Mouse (Mus musculus) heart, embryonic 16.5 days (tissue): ENCODE measurements around the gene Nhlrc2. TPM values are rescaled to one million over a fixed set of nuclear protein-coding genes. Genes with fewer than 3 reads are reported as not detected.

Source experiments
- ATAC-seq: fragments of 200-750 bp; cut with Nextera tagmentation; replicated peaks from 2 replicates; pipeline ENCODE4 v1.8.0; 2017; ENCODE audit warnings: moderate number of reproducible peaks; ENCODE audit not compliant: insufficient read depth, low FRiP score; ENCODE audit errors: extremely low read depth
- H3K27ac ChIP-seq: fragments of 300-500 bp; sonication (generic); 2 replicates; pipeline ENCODE4 v1.5.1; 2014; ENCODE audit warnings: mild to moderate bottlenecking, low read length, control low read depth, moderate library complexity
- H3K27me3 ChIP-seq: fragments of 300-500 bp; sonication (generic); 2 replicates; pipeline ENCODE4 v1.6.1; 2014; ENCODE audit warnings: low read length, mixed read lengths; ENCODE audit not compliant: control insufficient read depth, insufficient read depth
- H3K36me3 ChIP-seq: fragments of 300-500 bp; sonication (generic); 2 replicates; pipeline ENCODE4 v1.6.1; 2014; ENCODE audit not compliant: control insufficient read depth, insufficient read depth
- H3K4me1 ChIP-seq: fragments of 300-500 bp; sonication (generic); 2 replicates; pipeline ENCODE4 v1.6.1; 2014; ENCODE audit warnings: low read length, mixed read lengths; ENCODE audit not compliant: control insufficient read depth, insufficient read depth
- H3K4me2 ChIP-seq: fragments of 300-500 bp; sonication (generic); 2 replicates; pipeline ENCODE4 v1.6.1; 2014; ENCODE audit warnings: low read depth, mild to moderate bottlenecking, control low read depth, low read length
- H3K4me3 ChIP-seq: fragments of 300-500 bp; sonication (generic); 2 replicates; pipeline ENCODE4 v1.5.1; 2014; ENCODE audit warnings: mild to moderate bottlenecking, control low read depth, low read length
- H3K9ac ChIP-seq: fragments of 300-500 bp; sonication (generic); 2 replicates; pipeline ENCODE4 v1.6.1; 2014; ENCODE audit warnings: low read length, control low read depth
- H3K9me3 ChIP-seq: fragments of 300-500 bp; sonication (generic); replicated peaks from 2 replicates; pipeline ENCODE4 v1.6.1; 2016; ENCODE audit warnings: low read length; ENCODE audit not compliant: control insufficient read depth
- WGBS: fragments of 180-500 bp; shearing (Covaris S2); extraction: QIAGEN DNeasy Blood & Tissue Kit; methylation state at CpG from one replicate; pipeline ENCODE4 v1.1.7; 2014; 5-methylcytosine and 5-hydroxymethylcytosine counted together
- polyA plus RNA-seq: library from polyadenylated mRNA; unstranded; fragments of >200 nt; fragmentation: Nextera tagmentation; extraction: Ambion mirVana; gene quantifications from 2 replicates; pipeline ENCODE4 v1.2.1, GENCODE M21; 2015

Nhlrc2 gene
- polyA plus RNA-seq, 1 experiment from 2014 or later: 15.1 TPM

DNA sequence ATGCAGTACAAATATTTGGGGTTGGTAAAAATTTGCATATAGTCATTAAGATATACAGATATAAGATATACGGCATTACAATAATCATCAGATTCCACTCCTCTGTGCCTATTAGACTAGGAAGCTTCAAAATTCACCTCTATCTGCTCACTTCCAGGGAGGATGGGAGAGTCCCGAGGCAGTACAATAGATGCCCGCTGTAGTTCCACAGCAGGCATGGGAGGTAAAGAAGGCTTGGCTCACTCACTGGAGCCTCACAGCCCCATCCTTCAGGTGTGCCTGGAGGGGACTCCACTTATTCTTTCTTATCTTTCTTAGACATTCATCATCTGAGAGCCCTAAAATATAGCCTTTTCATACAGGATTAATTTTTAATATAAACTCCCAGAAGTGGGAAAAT lies 13.7 kb upstream of the Nhlrc2 start:
- Histone ChIP-seq H3K27ac (no peak overlapping the region), H3K36me3 (peaks cover 6% of the 10 kb centered on the region), H3K4me3 (no peak overlapping the region), H3K4me2 (no peak overlapping the region), H3K9ac (no peak overlapping the region), H3K9me3 (no peaks in the 10 kb centered on the region), H3K27me3 (no peaks in the 10 kb centered on the region), H3K4me1 (peaks cover 17% of the 10 kb centered on the region)
- no peak for ATAC-seq
- 82% methylated on average over 3 of the region's 3 CpGs for WGBS

GRCm38 (mm10) chr19:56535064-56535463 lies 13.0 kb upstream of the Nhlrc2 start:
- Histone ChIP-seq H3K4me1 (peaks cover 17% of the 10 kb centered on the region), H3K4me3 (no peak overlapping the region), H3K9me3 (no peaks in the 10 kb centered on the region), H3K9ac (no peak overlapping the region), H3K27me3 (no peaks in the 10 kb centered on the region), H3K36me3 (peaks cover 8% of the 10 kb centered on the region), H3K27ac (no peak overlapping the region), H3K4me2 (no peak overlapping the region)
- 74% methylated on average over 9 of the region's 9 CpGs for WGBS
- no peak for ATAC-seq

GRCm38 (mm10) chr19:56535765-56536164 lies 12.3 kb upstream of the Nhlrc2 start:
- H3K4me1 ChIP-seq: peaks cover 17% of the 10 kb centered on the region
- ATAC-seq: no peak
- no peaks in the 10 kb centered on the region for H3K9me3 ChIP-seq
- H3K9ac ChIP-seq: no peak overlapping the region
- H3K4me2 ChIP-seq: no peak overlapping the region
- H3K27ac ChIP-seq: no peak overlapping the region
- peaks cover 10% of the 10 kb centered on the region for H3K36me3 ChIP-seq
- WGBS: 87% methylated on average over 9 of the region's 9 CpGs
- no peaks in the 10 kb centered on the region for H3K27me3 ChIP-seq
- H3K4me3 ChIP-seq: no peak overlapping the region

DNA sequence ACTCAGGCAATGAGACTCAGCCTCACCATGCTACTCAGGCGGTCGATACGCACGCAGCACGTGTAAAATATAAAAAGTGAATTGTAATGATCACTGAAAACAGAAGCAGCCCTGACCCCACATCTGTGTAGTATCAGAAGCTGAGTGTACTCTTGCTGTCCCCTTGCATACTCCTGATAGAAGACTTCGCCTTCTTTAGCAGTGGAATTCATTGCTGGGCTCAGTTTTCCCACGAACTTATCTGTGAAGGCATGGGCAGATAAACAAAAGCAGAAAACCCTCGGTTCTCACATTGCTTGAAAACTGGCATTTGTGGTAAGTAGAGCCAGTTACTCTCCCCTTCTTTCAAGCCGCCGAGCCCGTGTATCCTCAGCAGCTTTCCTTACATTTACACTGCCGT lies 4.7 kb upstream of the Nhlrc2 start:
- Histone ChIP-seq H3K27me3 (no peaks in the 10 kb centered on the region), H3K4me1 (peaks cover 5% of the 10 kb centered on the region; the same call in 1 of the 2 replicates), H3K9me3 (no peaks in the 10 kb centered on the region), H3K4me3 (no peak overlapping the region), H3K9ac (no peak overlapping the region), H3K36me3 (peaks cover 23% of the 10 kb centered on the region), H3K4me2 (no peak overlapping the region), H3K27ac (no peak overlapping the region)
- ATAC-seq: no peak
- WGBS: 80% methylated on average over 12 of the region's 12 CpGs

GRCm38 (mm10) chr19:56544681-56545388 lies 3.2 kb upstream of the Nhlrc2 start:
- H3K9me3 ChIP-seq: no peaks in the 10 kb centered on the region
- H3K4me1 ChIP-seq: peaks cover 10% of the 10 kb centered on the region
- 84% methylated on average over 13 of the region's 13 CpGs for whole genome bisulfite sequencing
- H3K36me3 ChIP-seq: peaks cover 23% of the 10 kb centered on the region
- no peak overlapping the region for H3K9ac ChIP-seq
- H3K4me2 ChIP-seq: no peak overlapping the region
- H3K27me3 ChIP-seq: no peaks in the 10 kb centered on the region
- H3K4me3 ChIP-seq: no peak overlapping the region
- no peak overlapping the region for H3K27ac ChIP-seq
- ATAC-seq: no peak

DNA sequence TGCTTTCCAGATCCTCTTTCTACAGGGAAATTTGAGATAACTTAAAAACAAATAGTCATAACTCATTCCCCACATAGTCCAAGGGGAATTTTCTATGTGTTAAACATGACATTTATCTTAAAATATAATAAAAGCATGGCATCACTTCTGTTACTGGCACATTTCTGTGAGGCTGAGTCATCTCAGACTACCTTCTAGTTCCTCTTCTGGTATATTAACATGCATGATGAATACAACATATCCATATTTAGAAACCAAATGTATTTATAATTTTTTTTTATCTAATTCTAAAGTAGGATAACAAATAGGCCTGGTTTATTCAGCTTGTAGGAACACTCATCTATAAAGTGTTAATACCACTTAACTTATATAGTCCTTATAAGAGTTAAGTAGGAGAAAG lies 2.0 kb upstream of the Nhlrc2 start:
- no peak overlapping the region for H3K27ac ChIP-seq
- peaks cover 19% of the 10 kb centered on the region for H3K36me3 ChIP-seq
- H3K27me3 ChIP-seq: no peaks in the 10 kb centered on the region
- no peak overlapping the region for H3K4me2 ChIP-seq
- peaks cover 14% of the 10 kb centered on the region for H3K4me1 ChIP-seq
- no peak overlapping the region for H3K4me3 ChIP-seq
- no peak for ATAC-seq
- no peak overlapping the region for H3K9ac ChIP-seq
- H3K9me3 ChIP-seq: no peaks in the 10 kb centered on the region

DNA sequence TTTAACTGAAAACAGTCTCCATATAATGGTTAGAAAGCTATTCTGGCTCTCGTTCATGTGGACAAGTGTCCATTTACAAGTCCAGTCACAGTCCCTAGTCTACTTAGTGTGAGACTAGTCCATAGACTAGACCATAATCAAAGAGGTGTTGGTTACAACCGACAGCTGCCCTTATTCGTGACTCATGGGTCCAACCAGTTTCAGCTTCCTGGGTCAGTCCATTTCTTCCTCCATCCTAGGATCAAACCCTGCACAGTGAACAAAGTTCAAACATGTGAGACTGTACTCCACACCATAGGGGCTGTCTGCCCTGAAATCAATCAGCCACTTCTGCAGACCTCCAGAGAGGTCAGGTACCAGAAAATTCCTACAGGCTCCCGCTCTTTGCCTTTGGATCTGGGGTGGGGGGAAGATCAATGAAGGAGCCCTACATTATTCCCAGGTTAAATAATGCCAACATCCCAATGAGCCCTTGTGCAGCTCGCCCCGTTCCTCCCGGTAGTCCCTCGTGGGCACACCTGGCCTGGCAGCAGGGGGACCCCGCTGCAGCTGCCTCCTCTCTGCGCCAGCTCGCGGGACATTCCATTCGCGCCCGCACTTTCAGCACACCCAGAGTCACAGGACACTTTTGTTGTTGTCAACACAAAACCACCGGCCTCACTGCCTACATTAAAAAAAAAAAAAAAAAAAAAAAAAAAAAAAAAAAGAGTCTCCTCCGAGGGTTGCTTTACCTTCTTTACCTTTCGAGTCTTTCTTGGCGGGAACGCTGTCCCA lies 418 bp upstream of the Nhlrc2 start, which contains the start of gene Dclre1a:
Dclre1a (minus strand) TSS at position 767 of the 774 bp plus-strand sequence.
- Histone ChIP-seq H3K36me3 (peaks cover 18% of the 10 kb centered on the region), H3K9me3 (no peaks in the 10 kb centered on the region), H3K27me3 (no peaks in the 10 kb centered on the region), H3K4me1 (peaks cover 14% of the 10 kb centered on the region), H3K4me2 (peak within 1 kb of the TSS; percentile 72), H3K27ac (peak within 1 kb of the TSS; percentile 98), H3K9ac (peak within 1 kb of the TSS; percentile 98), H3K4me3 (peak within 1 kb of the TSS; percentile 81)
- WGBS: 7% methylated on average over 20 of the region's 20 CpGs
- ATAC-seq: peak; percentile 45

GRCm38 (mm10) chr19:56549033-56549680 lies 1.1 kb downstream of the Nhlrc2 start:
- H3K4me3 ChIP-seq: peak overlapping the region; percentile 81
- WGBS: 16% methylated on average over 18 of the region's 18 CpGs
- H3K27me3 ChIP-seq: no peaks in the 10 kb centered on the region
- no peaks in the 10 kb centered on the region for H3K9me3 ChIP-seq
- H3K4me2 ChIP-seq: peak overlapping the region; percentile 72
- no peak for ATAC-seq
- H3K9ac ChIP-seq: peak overlapping the region; percentile 98
- peaks cover 22% of the 10 kb centered on the region for H3K36me3 ChIP-seq
- peaks cover 14% of the 10 kb centered on the region for H3K4me1 ChIP-seq
- H3K27ac ChIP-seq: peak overlapping the region; percentile 98

GRCm38 (mm10) chr19:56553177-56553576 lies 5.1 kb downstream of the Nhlrc2 start:
- H3K36me3 ChIP-seq: peaks cover 25% of the 10 kb centered on the region
- no peak overlapping the region for H3K4me2 ChIP-seq
- no peaks in the 10 kb centered on the region for H3K27me3 ChIP-seq
- H3K9ac ChIP-seq: no peak overlapping the region
- H3K9me3 ChIP-seq: no peaks in the 10 kb centered on the region
- no peak for ATAC-seq
- H3K4me1 ChIP-seq: peaks cover 16% of the 10 kb centered on the region
- no peak overlapping the region for H3K4me3 ChIP-seq
- WGBS: 91% methylated on average over 3 of the region's 3 CpGs
- H3K27ac ChIP-seq: no peak overlapping the region
